Mouse (Mus musculus): ENCODE data around the gene Smarca1.
A peak's percentile ranks its signal among the peaks of the same experiment; 100 is the strongest.

Smarca1 gene

GRCm38 (mm10) chrX:47892431-47893024 lies at the start of gene Smarca1:
TSS of gene Smarca1 (minus strand) at chrX:47892974.
- DNase-seq (ENCODE audit: low spot score): no peak

DNA sequence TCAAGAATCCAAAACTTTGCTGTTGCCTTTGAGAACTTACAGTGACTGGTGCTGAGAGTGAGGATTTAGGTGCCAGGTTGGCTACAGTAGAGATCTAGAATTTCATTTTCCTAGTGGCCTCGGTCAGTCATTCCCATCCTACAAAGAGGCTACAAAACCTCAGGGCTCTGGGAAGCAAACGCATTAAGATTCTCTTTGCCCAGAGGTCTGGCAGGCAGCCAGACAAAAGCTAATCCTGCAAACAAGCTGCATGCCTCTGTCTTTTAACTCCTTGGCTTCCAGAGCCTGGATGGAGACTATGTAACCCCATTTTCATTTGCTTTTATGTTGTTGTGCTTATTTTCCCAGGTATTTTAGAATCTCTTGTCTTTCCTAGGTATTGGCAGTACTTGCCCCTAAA lies 45.0 kb upstream of the Smarca1 start:
- DNase-seq (ENCODE audit: low spot score): no peak

- no peak for DNase-seq (ENCODE audit: low spot score)
Measured at GRCm38 (mm10) chrX:47936885-47937284, 44.1 kb upstream of the Smarca1 start.

DNA sequence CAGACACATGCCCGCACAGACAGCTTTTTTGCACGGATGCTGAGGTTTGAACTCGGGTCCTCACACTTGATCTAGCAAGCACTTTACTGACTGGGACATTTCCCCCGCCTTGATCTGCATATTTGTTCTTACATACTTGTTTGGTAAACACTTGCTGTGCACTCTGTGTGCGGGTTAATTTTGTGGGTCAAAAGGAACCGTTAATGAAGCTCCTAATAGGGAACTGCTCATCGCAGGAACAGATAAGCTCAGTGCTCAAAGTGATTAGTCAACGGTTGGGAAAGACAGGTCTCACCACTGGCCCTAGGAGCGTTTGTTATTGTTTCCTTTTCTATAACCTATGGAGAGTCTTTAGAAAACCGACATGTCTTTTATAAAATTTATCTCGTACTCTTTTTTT lies 41.6 kb upstream of the Smarca1 start:
- DNase-seq (ENCODE audit: low spot score): no peak

DNA sequence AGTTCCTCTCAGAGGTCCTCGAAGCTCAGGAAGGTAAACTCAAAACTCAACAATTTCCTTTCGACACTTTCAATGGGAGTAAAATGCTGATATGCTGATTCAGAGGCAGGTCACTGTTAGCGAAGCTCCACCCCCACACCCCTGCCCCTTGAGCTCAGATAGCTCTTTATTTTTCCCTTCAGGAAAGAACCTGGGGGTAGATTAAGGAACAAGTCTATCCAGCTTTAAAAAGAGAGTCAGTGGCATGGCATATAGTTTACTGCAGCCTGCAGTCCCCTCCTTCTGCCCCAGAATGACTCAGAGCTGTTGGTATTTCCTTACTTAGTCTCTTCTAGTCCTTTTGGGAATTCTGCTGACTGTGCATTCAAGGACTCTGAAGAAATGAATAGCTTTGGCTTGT lies 37.7 kb upstream of the Smarca1 start:
- DNase-seq (ENCODE audit: low spot score): peak; percentile 59

GRCm38 (mm10) chrX:47927981-47928380 lies 35.2 kb upstream of the Smarca1 start:
- DNase-seq (ENCODE audit: low spot score): peak; percentile 14

- no peak for DNase-seq (ENCODE audit: low spot score)
Measured at GRCm38 (mm10) chrX:47920541-47920940, 27.8 kb upstream of the Smarca1 start.

- DNase-seq (ENCODE audit: low spot score): no peak
Measured at GRCm38 (mm10) chrX:47916831-47917230, 24.1 kb upstream of the Smarca1 start.

- DNase-seq (ENCODE audit: low spot score): no peak
Measured at GRCm38 (mm10) chrX:47913543-47913938, 20.8 kb upstream of the Smarca1 start.

DNA sequence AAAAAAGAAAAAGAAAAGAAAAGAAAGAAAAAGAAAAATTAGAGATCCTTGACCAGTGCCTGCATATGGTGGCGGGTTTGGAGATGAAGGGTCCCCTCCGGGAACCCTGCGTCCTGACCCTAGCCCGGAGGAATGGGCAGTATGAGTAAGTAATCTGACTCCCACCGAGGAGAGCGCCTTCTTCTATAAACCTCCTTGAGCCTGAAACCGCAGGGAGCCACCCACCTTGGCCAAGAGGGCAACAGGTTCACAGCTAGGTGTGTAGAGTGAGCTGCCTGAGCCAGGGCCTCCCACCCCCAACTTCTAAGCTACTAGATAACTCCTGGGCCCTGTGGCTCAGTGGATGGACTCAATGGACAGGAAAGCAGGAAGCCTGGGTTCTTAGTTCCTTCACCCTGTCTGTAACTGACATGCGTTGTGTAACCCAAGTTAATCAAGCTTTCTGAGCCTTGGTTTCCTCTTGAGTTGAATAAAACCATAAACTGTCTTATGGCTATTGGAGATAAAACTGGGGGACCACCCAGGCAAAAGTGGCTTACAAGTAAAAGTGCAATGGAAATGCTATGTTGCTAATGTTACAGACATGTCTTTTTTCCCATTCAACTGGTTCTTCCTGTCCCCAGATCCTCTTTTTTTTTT lies 20.2 kb upstream of the Smarca1 start:
- DNase-seq (ENCODE audit: low spot score): peak; percentile 20

DNA sequence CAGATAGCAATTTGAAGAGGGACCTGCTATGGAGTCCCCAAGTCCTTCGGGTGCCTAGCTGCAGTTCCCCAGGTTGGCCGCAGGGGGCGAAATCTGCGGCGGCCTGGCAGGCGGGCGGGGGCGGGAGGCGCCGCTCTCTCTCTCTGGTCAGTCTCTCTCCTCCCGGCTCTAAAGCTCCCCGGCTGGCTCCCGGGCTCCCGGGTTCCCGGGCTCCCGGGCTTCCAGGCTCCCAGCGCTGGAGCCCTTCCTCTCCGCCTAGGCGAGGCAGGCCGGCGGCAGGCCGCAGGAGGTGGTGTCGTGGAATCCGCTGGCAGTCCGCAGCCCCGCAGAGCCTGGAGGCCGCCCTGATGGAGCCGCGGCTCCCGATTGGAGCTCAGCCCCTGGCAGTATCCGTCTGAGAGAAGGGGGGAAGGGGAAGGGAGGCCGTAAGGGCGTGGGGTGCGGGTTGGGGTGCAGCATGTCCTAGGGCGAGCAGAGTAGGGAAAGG lies 19.6 kb upstream of the Smarca1 start, which contains the start of gene Ocrl:
Ocrl (plus strand) TSS at position 82 of the 487 bp plus-strand sequence.
- DNase-seq (ENCODE audit: low spot score): peak; percentile 59

DNA sequence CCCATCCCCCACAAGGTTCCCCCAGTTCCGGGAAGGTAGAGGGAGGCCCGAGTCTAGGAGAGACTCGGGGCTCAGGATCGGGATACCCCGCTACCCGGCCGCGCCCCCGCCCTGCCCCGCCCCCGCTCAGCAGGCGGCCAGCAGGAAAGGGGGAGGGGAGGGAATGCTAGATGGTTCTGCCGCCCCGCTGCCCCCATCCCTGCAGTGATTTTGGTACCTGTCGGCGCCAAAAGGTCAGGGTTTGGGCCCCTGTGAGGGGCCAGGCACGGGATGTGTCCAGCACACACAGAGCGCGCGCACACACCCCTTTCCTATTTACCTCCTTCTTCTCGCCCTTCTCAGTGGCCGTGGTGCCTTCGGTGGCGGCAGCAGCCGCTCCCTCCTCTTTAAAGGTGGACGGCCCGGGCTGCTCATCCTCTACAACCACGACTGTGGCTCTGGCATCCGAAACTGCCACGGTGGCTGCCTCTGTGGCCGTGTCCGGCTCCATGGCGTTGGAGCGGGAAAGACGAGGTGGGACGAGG lies 805 bp downstream of the Smarca1 start:
- no peak for DNase-seq (ENCODE audit: low spot score)

GRCm38 (mm10) chrX:47891243-47891906 lies 1.4 kb downstream of the Smarca1 start:
- no peak for DNase-seq (ENCODE audit: low spot score)

- DNase-seq (ENCODE audit: low spot score): no peak
Measured at GRCm38 (mm10) chrX:47887401-47887800, 5.4 kb downstream of the Smarca1 start.

DNA sequence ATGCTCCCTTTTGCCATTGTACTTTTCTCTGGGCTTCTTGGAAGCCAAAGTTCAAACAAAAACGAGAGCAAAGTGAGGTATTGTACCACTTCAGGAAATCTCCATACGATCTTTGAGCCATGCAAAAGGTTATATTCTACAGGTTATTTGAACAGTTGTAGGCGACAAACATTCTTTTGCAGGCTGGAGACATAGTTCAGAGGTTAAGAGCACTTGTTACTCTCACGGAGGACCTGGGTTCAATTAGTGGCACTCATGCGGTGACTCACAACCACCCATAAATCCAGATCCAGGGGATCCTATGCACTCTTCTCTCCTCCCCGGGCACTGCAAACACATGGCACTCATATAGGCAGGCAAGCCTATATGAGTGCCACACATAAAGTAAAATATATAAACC lies 10.0 kb downstream of the Smarca1 start:
- DNase-seq (ENCODE audit: low spot score): no peak

DNA sequence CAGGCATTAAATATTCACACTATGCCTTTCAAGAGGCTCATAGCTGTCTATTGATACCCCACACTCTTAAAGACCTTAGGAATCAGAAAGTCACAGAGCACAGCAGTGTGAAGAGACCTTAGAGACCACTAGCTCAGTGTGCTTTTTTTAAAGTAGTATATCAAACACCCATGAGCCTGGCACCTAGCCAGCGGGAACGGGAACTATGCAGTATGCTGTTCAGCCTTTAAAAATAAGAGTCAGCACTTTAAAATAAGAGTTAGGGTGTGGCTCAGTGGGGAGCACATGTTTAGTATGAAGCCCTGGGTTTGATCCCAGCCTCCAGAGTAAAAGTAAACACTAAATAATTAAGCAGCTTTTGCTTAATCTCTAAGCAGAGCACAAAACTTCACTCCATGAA lies 12.7 kb downstream of the Smarca1 start:
- DNase-seq (ENCODE audit: low spot score): peak; percentile 4

DNA sequence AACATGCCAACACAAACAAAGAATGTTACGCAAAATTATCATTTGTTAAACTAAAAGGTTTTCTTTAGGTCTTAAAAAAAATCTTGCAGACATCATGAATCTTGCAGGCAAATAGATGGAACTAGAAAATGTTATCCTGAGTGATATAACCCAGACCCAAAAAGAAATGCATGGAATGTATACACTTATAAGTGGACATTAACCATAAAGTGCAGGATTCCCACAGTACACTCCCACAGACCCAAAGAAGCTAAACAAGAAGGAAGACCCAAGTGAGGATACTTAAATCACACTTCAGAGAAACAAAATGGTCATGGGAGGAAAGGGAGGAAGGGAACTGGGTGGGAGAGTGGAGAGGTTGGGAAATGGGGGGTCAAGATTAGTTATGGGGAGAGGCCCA lies 34.2 kb downstream of the Smarca1 start:
- no peak for DNase-seq (ENCODE audit: low spot score)

- DNase-seq (ENCODE audit: low spot score): no peak
Measured at GRCm38 (mm10) chrX:47835835-47836195, 57.0 kb downstream of the Smarca1 start.

- DNase-seq (ENCODE audit: low spot score): no peak
Measured at GRCm38 (mm10) chrX:47835098-47835834, 57.5 kb downstream of the Smarca1 start.

GRCm38 (mm10) chrX:47833431-47833830 lies 59.3 kb downstream of the Smarca1 start:
- DNase-seq (ENCODE audit: low spot score): no peak

DNA sequence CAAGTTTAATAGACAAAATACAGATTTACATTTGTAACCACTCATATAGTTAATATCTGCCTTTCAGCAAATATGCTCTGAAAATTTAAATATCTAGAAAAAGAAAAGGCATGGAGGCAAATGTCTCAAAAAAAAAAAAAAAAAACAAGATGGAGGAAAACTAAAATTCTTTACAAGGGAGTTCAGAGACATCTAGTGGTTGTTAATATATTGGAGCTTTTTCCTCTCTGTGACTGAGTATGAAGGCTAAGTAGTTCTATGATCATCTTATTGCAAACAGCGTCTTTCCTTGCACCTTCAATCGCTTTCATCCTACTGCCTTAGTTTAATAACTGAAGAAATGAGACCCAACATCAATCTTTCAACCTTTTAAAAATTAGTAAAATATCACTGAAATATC lies 72.2 kb downstream of the Smarca1 start:
- DNase-seq (ENCODE audit: low spot score): no peak

DNA sequence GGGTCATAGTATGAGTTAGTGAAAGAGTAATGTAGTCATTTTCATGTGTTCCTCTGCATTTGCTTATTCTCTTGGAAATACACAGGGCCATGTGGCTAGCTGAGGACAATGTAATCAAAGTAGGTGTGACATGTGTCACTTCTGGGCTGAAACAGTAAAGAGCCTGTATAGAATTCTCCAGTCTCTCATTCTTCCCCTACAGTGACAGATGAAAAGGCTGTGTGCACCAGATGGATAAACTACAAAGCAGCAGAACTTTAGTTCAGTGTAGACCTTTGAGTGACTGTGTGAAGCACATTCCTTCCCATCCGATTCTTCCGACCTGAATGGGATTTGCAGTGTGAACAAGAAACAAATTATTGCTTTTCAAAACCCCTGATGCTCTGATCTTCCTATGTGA lies 84.1 kb downstream of the Smarca1 start:
- no peak for DNase-seq (ENCODE audit: low spot score)

Data from lung, postnatal 25 days (tissue).